Mouse (Mus musculus) neural tube, embryonic 11.5 days (tissue): Measurements from ENCODE around the gene Prr15. TPM values are rescaled to one million over a fixed set of nuclear protein-coding genes. Genes with fewer than 3 reads are reported as not detected.

ENCODE experiments used
- ATAC-seq: fragments of 200-750 bp; cut with Nextera tagmentation; 2 replicates; pipeline ENCODE4 v1.8.0; 2017; ENCODE audit warnings: moderate number of reproducible peaks, mild to moderate bottlenecking, moderate TSS enrichment, moderate library complexity; ENCODE audit not compliant: insufficient read depth, low FRiP score, low TSS enrichment
- DNase-seq: peaks from one replicate; pipeline ENCODE4 v3.0.0-alpha.2; 2015; ENCODE audit warnings: low spot score
- H3K27ac ChIP-seq: fragments of 300-500 bp; sonication (generic); 2 replicates; pipeline ENCODE4 v1.5.1; 2014; ENCODE audit warnings: low read depth, mild to moderate bottlenecking, low read length
- H3K27me3 ChIP-seq: fragments of 300-500 bp; sonication (generic); 2 replicates; pipeline ENCODE4 v1.6.1; 2014; ENCODE audit warnings: mild to moderate bottlenecking, low read length, mixed read lengths; ENCODE audit not compliant: control insufficient read depth, insufficient read depth
- H3K36me3 ChIP-seq: fragments of 300-500 bp; sonication (generic); 2 replicates; pipeline ENCODE4 v1.6.1; 2014; ENCODE audit warnings: mild to moderate bottlenecking, low read length, moderate library complexity, mixed read lengths; ENCODE audit not compliant: control insufficient read depth, insufficient read depth
- H3K4me1 ChIP-seq: fragments of 300-500 bp; sonication (generic); 2 replicates; pipeline ENCODE4 v1.6.1; 2014; ENCODE audit warnings: low read length, mixed read lengths; ENCODE audit not compliant: control insufficient read depth, insufficient read depth
- H3K4me2 ChIP-seq: fragments of 300-500 bp; sonication (generic); 2 replicates; pipeline ENCODE4 v1.6.1; 2014; ENCODE audit warnings: low read depth, mild to moderate bottlenecking, moderate library complexity
- H3K4me3 ChIP-seq: fragments of 300-500 bp; sonication (generic); 2 replicates; pipeline ENCODE4 v1.5.1; 2014; ENCODE audit warnings: low read depth, low read length
- H3K9ac ChIP-seq: fragments of 300-500 bp; sonication (generic); 2 replicates; pipeline ENCODE4 v1.6.1; 2014; ENCODE audit warnings: mild to moderate bottlenecking, low read length
- H3K9me3 ChIP-seq: fragments of 300-500 bp; sonication (generic); 2 replicates; pipeline ENCODE4 v1.6.1; 2016; ENCODE audit warnings: low read length; ENCODE audit not compliant: control insufficient read depth
- WGBS: fragments of 180-500 bp; shearing (Covaris S2); extraction: QIAGEN DNeasy Blood & Tissue Kit; methylation state at CpG from one replicate; pipeline ENCODE4 v1.1.7; 2014; 5-methylcytosine and 5-hydroxymethylcytosine counted together
- polyA plus RNA-seq: library from polyadenylated mRNA; unstranded; fragments of >200 nt; fragmentation: Nextera tagmentation; extraction: Ambion mirVana; gene quantifications from 2 replicates; pipeline ENCODE4 v1.2.1, GENCODE M21; 2014

The Prr15 gene
- polyA plus RNA-seq, 1 experiment from 2014 or later = 0.88 TPM

DNA sequence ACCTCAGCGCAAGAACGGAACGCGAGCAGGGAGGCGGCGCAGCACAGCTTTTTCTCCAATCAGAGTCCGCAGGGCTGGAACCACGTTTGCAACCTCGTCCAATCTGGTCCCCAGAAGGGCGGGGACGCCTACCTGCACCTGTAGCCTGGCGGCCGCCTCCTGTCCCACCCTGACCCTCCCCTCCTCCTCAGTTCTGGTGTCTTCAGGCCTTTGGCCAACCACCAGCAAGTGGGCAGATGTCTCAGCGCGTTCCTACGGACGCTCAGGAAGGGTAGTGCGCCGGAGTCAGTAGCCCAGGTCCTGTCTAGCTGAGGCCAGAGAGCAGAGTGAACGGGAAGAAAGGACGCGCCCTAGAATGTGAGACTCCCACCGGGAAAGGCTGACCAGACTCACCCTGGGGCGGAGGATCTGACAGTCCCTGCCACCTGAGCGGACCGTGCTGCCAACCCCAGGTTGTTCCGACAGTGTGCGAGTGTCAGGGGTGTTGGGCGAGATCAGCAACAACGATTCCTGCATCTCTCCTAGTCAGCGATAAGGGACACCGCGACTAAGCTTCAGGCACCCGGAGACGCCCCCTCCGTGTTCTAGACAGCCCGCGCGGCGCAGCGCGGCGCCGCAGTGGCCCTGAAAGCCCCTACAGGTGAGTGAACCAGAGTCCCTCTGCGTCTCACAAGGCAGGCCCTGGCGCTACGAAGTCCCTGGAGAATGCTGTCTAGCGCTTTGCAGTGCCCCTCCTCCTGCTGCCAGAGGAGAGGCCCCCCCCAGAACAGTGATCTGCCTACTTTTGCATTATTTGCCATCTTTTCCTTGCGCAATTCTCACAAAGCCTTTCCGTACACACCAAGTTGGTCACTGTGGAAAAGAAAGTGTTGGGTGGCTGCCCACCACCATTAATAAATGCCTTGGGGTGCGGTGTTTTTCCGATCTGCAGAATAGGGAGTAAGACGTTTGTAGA is 1.3 kb downstream of the Prr15 start:
- DNase-seq = peak; percentile 60
- peak overlapping the region; percentile 88 for H3K4me2 ChIP-seq
- peak overlapping the region; percentile 47 for H3K4me3 ChIP-seq
- under 1% methylated on average over 53 of the region's 53 CpGs for WGBS
- H3K9me3 ChIP-seq = no peaks in the 10 kb centered on the region
- no peak for ATAC-seq
- H3K36me3 ChIP-seq = no peaks in the 10 kb centered on the region
- H3K4me1 ChIP-seq = peaks cover 11% of the 10 kb centered on the region
- no peak overlapping the region for H3K27ac ChIP-seq
- peaks cover 31% of the 10 kb centered on the region for H3K27me3 ChIP-seq
- peak overlapping the region; percentile 44 for H3K9ac ChIP-seq

- Histone ChIP-seq H3K4me1 (peaks cover 15% of the 10 kb centered on the region), H3K4me3 (peak overlapping the region; percentile 47), H3K27me3 (peaks cover 31% of the 10 kb centered on the region), H3K9me3 (no peaks in the 10 kb centered on the region), H3K27ac (no peak overlapping the region), H3K36me3 (no peaks in the 10 kb centered on the region), H3K9ac (peak overlapping the region; percentile 44), H3K4me2 (peak overlapping the region; percentile 88)
- DNase-seq (peak; percentile 43), ATAC-seq (no peak)
- WGBS = under 1% methylated on average over 28 of the region's 28 CpGs
These were observed 2.0 kb downstream of the Prr15 start for GRCm38 (mm10) chr6:54327626-54328003.

- peaks cover 31% of the 10 kb centered on the region for H3K27me3 ChIP-seq
- ATAC-seq = no peak
- 90% methylated on average over 5 of the region's 5 CpGs for WGBS
These were observed 3.1 kb downstream of the Prr15 start for GRCm38 (mm10) chr6:54328783-54329182.

DNA sequence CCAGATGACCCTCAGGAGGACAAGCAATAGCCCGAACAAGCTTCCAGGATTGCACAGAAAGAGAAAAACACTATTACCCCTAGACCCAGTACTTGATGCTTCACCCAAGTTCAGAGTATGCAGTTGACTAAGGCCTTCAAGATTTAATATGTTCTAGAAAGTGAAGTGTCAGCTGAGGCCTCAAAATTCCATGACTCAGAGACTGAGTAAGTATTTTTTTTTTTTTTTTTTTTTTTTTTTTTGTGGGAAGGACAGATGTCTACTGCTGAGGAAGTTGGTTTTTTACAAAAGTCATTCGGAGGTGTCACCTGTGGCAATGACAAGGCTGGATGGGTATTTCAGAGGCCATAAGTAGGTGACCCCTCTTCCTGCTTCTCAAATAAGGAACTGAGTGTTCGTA is 4.0 kb downstream of the Prr15 start:
- Histone ChIP-seq H3K27me3 (peaks cover 31% of the 10 kb centered on the region), H3K4me2 (no peak overlapping the region), H3K27ac (no peak overlapping the region), H3K9me3 (no peaks in the 10 kb centered on the region), H3K9ac (no peak overlapping the region), H3K36me3 (no peaks in the 10 kb centered on the region), H3K4me3 (no peak overlapping the region), H3K4me1 (peaks cover 15% of the 10 kb centered on the region)
- ATAC-seq (no peak), DNase-seq (no peak)
- WGBS = 80% methylated on average over 3 of the region's 3 CpGs

More at GRCm38 (mm10) chr6:54328783-54329182, 3.1 kb downstream of the Prr15 start:
- Histone ChIP-seq H3K36me3 (no peaks in the 10 kb centered on the region), H3K9me3 (no peaks in the 10 kb centered on the region), H3K4me1 (peaks cover 15% of the 10 kb centered on the region), H3K27ac (no peak overlapping the region), H3K4me2 (no peak overlapping the region), H3K4me3 (no peak overlapping the region), H3K9ac (no peak overlapping the region)
- no peak for DNase-seq

DNA sequence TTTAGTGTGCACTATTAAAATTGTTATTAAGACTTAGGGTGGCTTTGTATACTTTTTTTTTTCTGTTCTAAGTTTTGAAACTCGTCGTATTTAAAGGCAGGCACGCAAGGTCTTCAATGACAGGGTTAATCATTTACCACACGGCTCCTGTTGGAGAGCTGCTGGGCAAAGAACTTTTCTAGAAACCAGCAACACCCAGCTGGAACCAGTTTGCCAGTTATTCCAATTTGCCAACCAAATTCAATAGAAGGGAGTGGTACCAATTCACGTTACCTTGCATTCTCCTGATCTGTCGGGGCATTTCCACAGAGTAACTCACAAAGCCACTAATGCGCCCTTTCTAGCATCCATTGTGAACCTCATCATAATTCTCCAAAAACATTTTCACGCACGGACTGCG is 4.5 kb downstream of the Prr15 start:
- Histone ChIP-seq H3K9me3 (no peaks in the 10 kb centered on the region), H3K4me3 (no peak overlapping the region)
- ATAC-seq = no peak

DNA sequence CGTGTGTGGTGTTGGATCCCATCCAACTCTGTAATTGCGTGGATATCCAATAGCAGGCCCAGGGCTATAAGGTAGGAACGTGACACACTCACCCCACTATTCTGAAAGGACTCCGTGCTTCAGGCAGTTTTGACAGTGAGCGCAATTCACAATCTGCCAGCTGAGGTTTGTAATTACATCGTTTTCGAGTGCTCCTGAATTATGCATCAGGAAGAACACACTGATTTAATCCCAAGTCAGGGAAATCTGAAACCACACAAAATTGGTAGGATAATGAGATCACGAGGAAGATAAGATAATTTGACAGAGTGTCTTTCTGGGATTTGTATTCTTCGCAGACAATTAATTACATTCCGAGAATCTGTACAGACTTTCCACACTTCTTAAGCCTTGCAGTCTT is 6.1 kb downstream of the Prr15 start:
- Histone ChIP-seq H3K36me3 (no peaks in the 10 kb centered on the region), H3K27ac (no peak overlapping the region), H3K9me3 (no peaks in the 10 kb centered on the region), H3K9ac (no peak overlapping the region), H3K4me1 (peaks cover 13% of the 10 kb centered on the region), H3K27me3 (peaks cover 21% of the 10 kb centered on the region), H3K4me3 (no peak overlapping the region), H3K4me2 (no peak overlapping the region)
- DNase-seq (peak; percentile 31), ATAC-seq (no peak)
- whole genome bisulfite sequencing = 58% methylated on average over 10 of the region's 10 CpGs

More for the DNA sequence above, 4.5 kb downstream of the Prr15 start:
- 52% methylated on average over 10 of the region's 10 CpGs for WGBS
- peaks cover 15% of the 10 kb centered on the region for H3K4me1 ChIP-seq
- no peaks in the 10 kb centered on the region for H3K36me3 ChIP-seq
- H3K27me3 ChIP-seq = peaks cover 31% of the 10 kb centered on the region
- H3K9ac ChIP-seq = no peak overlapping the region
- DNase-seq = no peak
- no peak overlapping the region for H3K4me2 ChIP-seq
- no peak overlapping the region for H3K27ac ChIP-seq

- H3K9me3 ChIP-seq = no peaks in the 10 kb centered on the region
- no peak overlapping the region for H3K4me3 ChIP-seq
- ATAC-seq = no peak
- no peak overlapping the region for H3K27ac ChIP-seq
- no peak overlapping the region for H3K4me2 ChIP-seq
- H3K36me3 ChIP-seq = no peaks in the 10 kb centered on the region
- WGBS = 35% methylated on average over 8 of the region's 8 CpGs
- H3K27me3 ChIP-seq = peaks cover 16% of the 10 kb centered on the region
- H3K9ac ChIP-seq = no peak overlapping the region
- no peak for DNase-seq
- H3K4me1 ChIP-seq = peaks cover 8% of the 10 kb centered on the region
These were observed 6.6 kb downstream of the Prr15 start for GRCm38 (mm10) chr6:54332203-54332602.

DNA sequence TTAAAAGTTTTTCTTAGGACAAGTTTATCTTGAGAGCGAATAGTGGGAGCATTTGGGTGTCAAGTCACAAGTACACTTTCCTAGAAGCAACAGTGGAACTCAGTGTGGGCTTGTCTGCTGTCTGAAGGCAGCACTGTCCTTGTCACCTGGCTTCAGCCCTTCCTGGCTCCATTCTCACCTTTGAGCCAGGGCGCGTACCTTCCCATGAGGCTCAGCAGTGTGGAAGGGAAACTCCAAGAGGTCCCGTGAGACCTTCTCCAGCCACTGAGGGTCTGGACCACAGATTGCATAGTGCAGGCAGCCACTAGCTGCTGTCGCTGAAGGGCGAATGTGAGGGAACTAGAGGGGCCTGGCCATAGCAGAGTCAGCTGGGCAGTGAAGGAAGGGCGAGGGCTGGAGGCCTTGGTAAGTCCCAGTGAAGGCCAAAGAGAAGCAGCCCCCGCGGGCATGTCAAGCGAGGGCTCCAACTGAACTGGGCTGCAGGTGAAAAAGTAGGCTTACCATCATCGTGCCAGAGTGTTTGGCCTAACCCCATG is 7.5 kb downstream of the Prr15 start:
- 0 out of 2 replicates have a peak overlapping the region, but pooled peaks have one; percentile 23 for H3K27ac ChIP-seq
- no peak overlapping the region for H3K4me3 ChIP-seq
- H3K4me1 ChIP-seq = 0 out of 2 replicates have a peak, but pooled peaks cover 4% of the 10 kb centered on the region
- no peak overlapping the region; the same call in 1 of the 2 replicates for H3K9ac ChIP-seq
- H3K4me2 ChIP-seq = no peak overlapping the region
- 56% methylated on average over 11 of the region's 11 CpGs for WGBS
- H3K36me3 ChIP-seq = no peaks in the 10 kb centered on the region
- no peak for ATAC-seq
- H3K27me3 ChIP-seq = peaks cover 8% of the 10 kb centered on the region
- H3K9me3 ChIP-seq = no peaks in the 10 kb centered on the region
- no peak for DNase-seq
